Mouse (Mus musculus) hindbrain, embryonic 12.5 days (tissue): ENCODE data around the gene Ice2. TPM values are rescaled to one million over a fixed set of nuclear protein-coding genes. Genes with fewer than 3 reads are reported as not detected.

Source experiments
- ATAC-seq: fragments of 200-750 bp; cut with Nextera tagmentation; 2 replicates; pipeline ENCODE4 v1.8.0; 2017; ENCODE audit warnings: moderate TSS enrichment; ENCODE audit not compliant: low FRiP score
- H3K27ac ChIP-seq: fragments of 300-500 bp; sonication (generic); 2 replicates; pipeline ENCODE4 v1.5.1; 2016; ENCODE audit warnings: mild to moderate bottlenecking
- H3K27me3 ChIP-seq: fragments of 300-500 bp; sonication (generic); 2 replicates; pipeline ENCODE4 v1.6.1; 2016; ENCODE audit warnings: mild to moderate bottlenecking
- H3K36me3 ChIP-seq: fragments of 300-500 bp; sonication (generic); 2 replicates; pipeline ENCODE4 v1.6.1; 2016; ENCODE audit warnings: mild to moderate bottlenecking
- H3K4me1 ChIP-seq: fragments of 300-500 bp; sonication (generic); 2 replicates; pipeline ENCODE4 v1.6.1; 2016
- H3K4me2 ChIP-seq: fragments of 300-500 bp; sonication (generic); replicated peaks from 2 replicates; pipeline ENCODE4 v1.6.1; 2016; ENCODE audit warnings: mild to moderate bottlenecking
- H3K4me3 ChIP-seq: fragments of 300-500 bp; sonication (generic); 2 replicates; pipeline ENCODE4 v1.5.1; 2016; ENCODE audit warnings: mild to moderate bottlenecking
- H3K9ac ChIP-seq: fragments of 300-500 bp; sonication (generic); 2 replicates; pipeline ENCODE4 v1.6.1; 2016; ENCODE audit warnings: mild to moderate bottlenecking, moderate library complexity
- H3K9me3 ChIP-seq: fragments of 300-500 bp; sonication (generic); replicated peaks from 2 replicates; pipeline ENCODE4 v1.6.1; 2016; ENCODE audit warnings: mild to moderate bottlenecking
- WGBS: fragments of 180-500 bp; shearing (Covaris S2); methylation state at CpG from one replicate; pipeline ENCODE4 v1.1.7; 2016; 5-methylcytosine and 5-hydroxymethylcytosine counted together
- polyA plus RNA-seq: library from polyadenylated mRNA; unstranded; fragments of >200 nt; fragmentation: Nextera tagmentation; extraction: Ambion mirVana; gene quantifications from 2 replicates; pipeline ENCODE4 v1.2.1, GENCODE M21; 2016

The Ice2 gene
- polyA plus RNA-seq, 1 experiment from 2014 or later, result 20.9 TPM

- H3K9me3 ChIP-seq, result no peaks in the 10 kb centered on the region
- ATAC-seq, result no peak
- H3K9ac ChIP-seq, result no peak overlapping the region
- 90% methylated on average over 4 of the region's 4 CpGs for WGBS
- H3K4me2 ChIP-seq, result no peak overlapping the region
- H3K4me3 ChIP-seq, result no peak overlapping the region
- H3K27ac ChIP-seq, result no peak overlapping the region
- H3K27me3 ChIP-seq, result no peaks in the 10 kb centered on the region
- H3K36me3 ChIP-seq, result 0 out of 2 replicates have a peak, but pooled peaks cover 6% of the 10 kb centered on the region
- no peaks in the 10 kb centered on the region for H3K4me1 ChIP-seq
Measured at GRCm38 (mm10) chr9:69376982-69377653, 20.6 kb upstream of the Ice2 start.

GRCm38 (mm10) chr9:69377654-69378045, 20.1 kb upstream of the Ice2 start:
- no peak for ATAC-seq
- Histone ChIP-seq H3K4me2 (no peak overlapping the region), H3K4me3 (no peak overlapping the region), H3K9ac (no peak overlapping the region), H3K36me3 (0 out of 2 replicates have a peak, but pooled peaks cover 6% of the 10 kb centered on the region), H3K27ac (no peak overlapping the region), H3K9me3 (no peaks in the 10 kb centered on the region), H3K27me3 (no peaks in the 10 kb centered on the region), H3K4me1 (no peaks in the 10 kb centered on the region)
- WGBS, result 90% methylated on average over 3 of the region's 3 CpGs

- Histone ChIP-seq H3K4me2 (no peak overlapping the region), H3K27ac (no peak overlapping the region), H3K4me1 (no peaks in the 10 kb centered on the region), H3K36me3 (0 out of 2 replicates have a peak, but pooled peaks cover 6% of the 10 kb centered on the region), H3K4me3 (no peak overlapping the region), H3K9ac (no peak overlapping the region), H3K27me3 (no peaks in the 10 kb centered on the region), H3K9me3 (no peaks in the 10 kb centered on the region)
- 78% methylated on average over 1 of the region's 1 CpGs for WGBS
- no peak for ATAC-seq
Measured at GRCm38 (mm10) chr9:69380546-69380945, 17.2 kb upstream of the Ice2 start.

- 66% methylated on average over 7 of the region's 7 CpGs for WGBS
- 0 out of 2 replicates have a peak, but pooled peaks cover 6% of the 10 kb centered on the region for H3K36me3 ChIP-seq
- no peak overlapping the region for H3K4me3 ChIP-seq
- H3K4me1 ChIP-seq, result no peaks in the 10 kb centered on the region
- no peak overlapping the region for H3K4me2 ChIP-seq
- no peak for ATAC-seq
- H3K27ac ChIP-seq, result no peak overlapping the region
- H3K9ac ChIP-seq, result no peak overlapping the region
- no peaks in the 10 kb centered on the region for H3K9me3 ChIP-seq
- no peaks in the 10 kb centered on the region for H3K27me3 ChIP-seq
Measured at GRCm38 (mm10) chr9:69381741-69382140, 16.0 kb upstream of the Ice2 start.

GRCm38 (mm10) chr9:69384475-69384874, 13.2 kb upstream of the Ice2 start:
- H3K4me3 ChIP-seq, result no peak overlapping the region
- no peak overlapping the region for H3K4me2 ChIP-seq
- H3K9ac ChIP-seq, result no peak overlapping the region
- 89% methylated on average over 17 of the region's 17 CpGs for WGBS
- no peak for ATAC-seq
- H3K27ac ChIP-seq, result no peak overlapping the region
- H3K36me3 ChIP-seq, result no peaks in the 10 kb centered on the region
- H3K27me3 ChIP-seq, result no peaks in the 10 kb centered on the region
- H3K4me1 ChIP-seq, result no peaks in the 10 kb centered on the region
- H3K9me3 ChIP-seq, result 0 out of 2 replicates have a peak, but pooled peaks cover 4% of the 10 kb centered on the region

- Histone ChIP-seq H3K36me3 (no peaks in the 10 kb centered on the region), H3K9ac (no peak overlapping the region), H3K27me3 (no peaks in the 10 kb centered on the region), H3K4me1 (no peaks in the 10 kb centered on the region), H3K4me3 (no peak overlapping the region), H3K4me2 (no peak overlapping the region), H3K9me3 (0 out of 2 replicates have a peak, but pooled peaks cover 4% of the 10 kb centered on the region), H3K27ac (no peak overlapping the region)
- no peak for ATAC-seq
- 81% methylated on average over 1 of the region's 1 CpGs for WGBS
Measured at GRCm38 (mm10) chr9:69384905-69385304, 12.8 kb upstream of the Ice2 start.

GRCm38 (mm10) chr9:69387296-69387695, 10.4 kb upstream of the Ice2 start:
- Histone ChIP-seq H3K9ac (no peak overlapping the region), H3K27ac (no peak overlapping the region), H3K27me3 (no peaks in the 10 kb centered on the region), H3K9me3 (0 out of 2 replicates have a peak, but pooled peaks cover 4% of the 10 kb centered on the region), H3K4me3 (no peak overlapping the region), H3K4me1 (no peaks in the 10 kb centered on the region), H3K36me3 (no peaks in the 10 kb centered on the region), H3K4me2 (no peak overlapping the region)
- ATAC-seq, result no peak
- 86% methylated on average over 4 of the region's 4 CpGs for WGBS

GRCm38 (mm10) chr9:69390631-69391030, 7.1 kb upstream of the Ice2 start:
- no peaks in the 10 kb centered on the region for H3K36me3 ChIP-seq
- ATAC-seq, result no peak
- no peak overlapping the region for H3K4me2 ChIP-seq
- no peak overlapping the region for H3K9ac ChIP-seq
- H3K27me3 ChIP-seq, result no peaks in the 10 kb centered on the region
- 0 out of 2 replicates have a peak, but pooled peaks cover 4% of the 10 kb centered on the region for H3K9me3 ChIP-seq
- H3K4me3 ChIP-seq, result no peak overlapping the region
- WGBS, result 71% methylated on average over 4 of the region's 4 CpGs
- no peaks in the 10 kb centered on the region for H3K4me1 ChIP-seq
- no peak overlapping the region for H3K27ac ChIP-seq

- Histone ChIP-seq H3K36me3 (no peaks in the 10 kb centered on the region), H3K27ac (no peak overlapping the region), H3K4me3 (no peak overlapping the region), H3K9ac (no peak overlapping the region), H3K27me3 (no peaks in the 10 kb centered on the region), H3K4me1 (peaks cover 8% of the 10 kb centered on the region), H3K9me3 (no peaks in the 10 kb centered on the region), H3K4me2 (no peak overlapping the region)
- 88% methylated on average over 5 of the region's 5 CpGs for WGBS
- ATAC-seq, result no peak
Measured at GRCm38 (mm10) chr9:69394234-69394633, 3.5 kb upstream of the Ice2 start.

- peaks cover 8% of the 10 kb centered on the region for H3K4me1 ChIP-seq
- H3K4me2 ChIP-seq, result peak overlapping the region; percentile 85
- 60% methylated on average over 2 of the region's 2 CpGs for WGBS
- peak overlapping the region; percentile 84; the same call in 1 of the 2 replicates for H3K9ac ChIP-seq
- H3K4me3 ChIP-seq, result peak overlapping the region; percentile 70
- no peaks in the 10 kb centered on the region for H3K9me3 ChIP-seq
- H3K36me3 ChIP-seq, result no peaks in the 10 kb centered on the region
- H3K27ac ChIP-seq, result peak overlapping the region; percentile 89
- no peaks in the 10 kb centered on the region for H3K27me3 ChIP-seq
- ATAC-seq, result peak; percentile 60; the same call in 1 of the 2 replicates
Measured at GRCm38 (mm10) chr9:69397432-69397759, 310 bp upstream of the Ice2 start.

- Histone ChIP-seq H3K36me3 (no peaks in the 10 kb centered on the region), H3K27ac (peak overlapping the region; percentile 89), H3K9ac (peak overlapping the region; percentile 84), H3K4me1 (peaks cover 8% of the 10 kb centered on the region), H3K4me3 (peak overlapping the region; percentile 70), H3K4me2 (peak overlapping the region; percentile 85), H3K27me3 (no peaks in the 10 kb centered on the region), H3K9me3 (no peaks in the 10 kb centered on the region)
- peak; percentile 62; the same call in 1 of the 2 replicates for ATAC-seq
- WGBS, result 24% methylated on average over 10 of the region's 10 CpGs
Measured at GRCm38 (mm10) chr9:69398453-69398850, 746 bp downstream of the Ice2 start.

GRCm38 (mm10) chr9:69404671-69405070, 7.0 kb downstream of the Ice2 start:
- Histone ChIP-seq H3K9ac (no peak overlapping the region), H3K4me2 (no peak overlapping the region), H3K27me3 (no peaks in the 10 kb centered on the region), H3K9me3 (no peaks in the 10 kb centered on the region), H3K27ac (no peak overlapping the region), H3K4me1 (no peaks in the 10 kb centered on the region), H3K36me3 (no peaks in the 10 kb centered on the region), H3K4me3 (no peak overlapping the region)
- 73% methylated on average over 6 of the region's 6 CpGs for WGBS
- no peak for ATAC-seq

- no peak for ATAC-seq
- Histone ChIP-seq H3K36me3 (peaks cover 27% of the 10 kb centered on the region), H3K4me1 (no peaks in the 10 kb centered on the region), H3K4me2 (no peak overlapping the region), H3K9ac (no peak overlapping the region), H3K27ac (no peak overlapping the region), H3K27me3 (no peaks in the 10 kb centered on the region), H3K4me3 (no peak overlapping the region), H3K9me3 (no peaks in the 10 kb centered on the region)
- WGBS, result 88% methylated on average over 1 of the region's 1 CpGs
Measured at GRCm38 (mm10) chr9:69419476-69419875, 21.8 kb downstream of the Ice2 start.
